Mouse (Mus musculus) CD4-positive helper T cell, adult 2 months (primary cell): Measurements from ENCODE around the gene Igfbp6.

Experiments
- DNase-seq: peaks from one replicate; pipeline ENCODE4 v3.0.0-alpha.2; 2012; ENCODE audit warnings: low read depth, missing footprints, low spot score

The Igfbp6 gene

GRCm38 (mm10) chr15:102144274-102144711, at the start of gene Igfbp6:
TSS of gene Igfbp6 (plus strand) at chr15:102144362.
- no peak for DNase-seq

GRCm38 (mm10) chr15:102094988-102095387, 49.2 kb upstream of the Igfbp6 start:
- DNase-seq = no peak

GRCm38 (mm10) chr15:102097147-102097915, 46.8 kb upstream of the Igfbp6 start:
- no peak for DNase-seq

- DNase-seq = no peak
Observed at GRCm38 (mm10) chr15:102097991-102098555, 46.1 kb upstream of the Igfbp6 start.

- no peak for DNase-seq
Observed at GRCm38 (mm10) chr15:102099260-102099659, 44.9 kb upstream of the Igfbp6 start.

GRCm38 (mm10) chr15:102099771-102100160, 44.4 kb upstream of the Igfbp6 start:
- no peak for DNase-seq

GRCm38 (mm10) chr15:102100161-102100981, 43.8 kb upstream of the Igfbp6 start, which contains the start of gene Tns2:
TSS of gene Tns2 (plus strand) at chr15:102100413.
- DNase-seq = peak; percentile 70

GRCm38 (mm10) chr15:102100996-102101671, 43.0 kb upstream of the Igfbp6 start:
- DNase-seq = no peak

GRCm38 (mm10) chr15:102101672-102102541, 42.3 kb upstream of the Igfbp6 start:
- DNase-seq = no peak

GRCm38 (mm10) chr15:102102548-102103121, 41.5 kb upstream of the Igfbp6 start:
- no peak for DNase-seq

- no peak for DNase-seq
Observed at GRCm38 (mm10) chr15:102103371-102103946, 40.7 kb upstream of the Igfbp6 start.

GRCm38 (mm10) chr15:102103947-102104555, 40.1 kb upstream of the Igfbp6 start:
- no peak for DNase-seq

GRCm38 (mm10) chr15:102105360-102105759, 38.8 kb upstream of the Igfbp6 start:
- no peak for DNase-seq

- DNase-seq = peak; percentile 63
Observed at GRCm38 (mm10) chr15:102105764-102106730, 38.1 kb upstream of the Igfbp6 start.

GRCm38 (mm10) chr15:102106754-102107456, 37.3 kb upstream of the Igfbp6 start:
- peak; percentile 63 for DNase-seq

- DNase-seq = peak; percentile 78
Observed at GRCm38 (mm10) chr15:102107689-102108573, 36.2 kb upstream of the Igfbp6 start.
